Mouse (Mus musculus): ENCODE measurements around the gene Tnfrsf25. TPM values are rescaled to one million over a fixed set of nuclear protein-coding genes. Genes with fewer than 3 reads are reported as not detected.

Tnfrsf25 gene
- polyA plus RNA-seq, 1 experiment, result 7.0 TPM

- peak in 1 of 2 experiments; percentile 54 for DNase-seq (ENCODE audit: extremely low spot score in 1 of 2, low spot score in 1 of 2)
Observed at GRCm38 (mm10) chr4:152120311-152121182, 4.8 kb downstream of the Tnfrsf25 start.

DNA sequence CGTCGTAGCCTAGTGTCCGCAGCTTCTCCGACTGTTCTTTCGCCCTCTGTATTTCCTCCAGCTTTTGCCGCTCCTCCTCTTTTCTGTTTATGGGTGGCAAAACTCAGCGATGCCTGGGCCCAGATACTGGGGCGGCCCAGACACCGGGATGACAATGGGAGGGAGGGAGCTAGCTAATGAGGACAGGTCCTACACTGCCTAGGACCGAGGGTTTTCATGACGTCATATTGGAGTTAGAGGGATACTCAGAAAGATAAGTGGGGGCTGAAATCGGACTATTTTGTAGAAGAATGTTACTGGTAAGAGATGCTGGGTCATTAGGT lies 5.4 kb downstream of the Tnfrsf25 start:
- DNase-seq (ENCODE audit: extremely low spot score in 1 of 2, low spot score in 1 of 2), result no peak

DNA sequence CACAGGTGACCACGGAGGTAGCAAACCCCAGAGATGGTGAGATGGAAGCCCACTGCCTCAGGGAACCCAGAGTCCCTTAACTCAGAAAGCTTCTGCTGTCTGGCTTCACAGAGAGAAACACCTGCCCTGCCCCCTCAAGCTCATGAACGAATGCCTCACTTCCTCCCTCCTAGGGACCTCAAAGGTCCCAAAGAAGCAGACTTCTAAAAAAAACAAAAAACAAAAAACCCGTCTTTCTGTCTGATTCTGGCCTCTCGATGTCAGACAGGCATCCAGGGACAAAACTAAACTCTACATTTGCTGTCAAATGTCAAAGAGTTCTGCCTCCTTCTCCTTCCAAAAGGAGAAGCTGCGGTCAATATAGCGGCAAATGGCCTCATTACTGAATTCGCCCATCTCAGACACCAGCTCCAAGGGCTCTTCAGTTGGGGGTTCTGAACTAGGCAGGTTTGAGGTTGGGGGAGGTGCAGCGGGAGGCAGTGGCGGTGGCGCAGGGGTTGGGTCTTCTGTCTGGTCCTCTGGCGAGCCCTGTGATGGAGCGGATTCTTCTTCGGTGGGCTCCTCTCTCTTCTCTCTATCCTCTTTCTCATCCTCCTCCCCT lies 8.7 kb downstream of the Tnfrsf25 start:
- DNase-seq (ENCODE audit: extremely low spot score in 1 of 2, low spot score in 1 of 2), result no peak

- DNase-seq (ENCODE audit: extremely low spot score in 1 of 2, low spot score in 1 of 2), result peak in 1 of 2 experiments; percentile 43
Observed at GRCm38 (mm10) chr4:152125161-152126025, 9.7 kb downstream of the Tnfrsf25 start.

- DNase-seq (ENCODE audit: extremely low spot score in 1 of 2, low spot score in 1 of 2), result no peak
Observed at GRCm38 (mm10) chr4:152126026-152126920, 10.5 kb downstream of the Tnfrsf25 start.

DNA sequence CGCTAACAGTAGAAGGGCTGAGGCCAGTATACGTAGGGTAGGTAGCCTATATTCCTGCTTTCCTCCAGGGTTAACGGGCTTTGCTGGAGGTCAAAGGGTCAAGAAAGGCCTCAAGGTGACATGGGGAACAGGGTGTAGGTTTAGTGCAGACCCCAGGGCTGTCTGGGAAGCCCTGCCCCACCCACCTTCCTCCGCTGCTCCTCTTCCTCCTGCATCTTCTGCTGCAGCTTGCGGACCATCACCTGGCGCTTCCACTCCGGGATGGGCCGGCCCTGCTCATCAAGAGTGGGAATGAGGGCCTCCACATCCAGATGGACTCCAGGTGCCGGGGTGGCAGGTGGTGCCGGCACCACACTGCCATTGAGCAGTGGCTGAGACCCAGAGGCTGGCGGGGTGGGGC lies 12.2 kb downstream of the Tnfrsf25 start:
- no peak for DNase-seq (ENCODE audit: extremely low spot score in 1 of 2, low spot score in 1 of 2)

GRCm38 (mm10) chr4:152128784-152129183 lies 13.1 kb downstream of the Tnfrsf25 start:
- DNase-seq (ENCODE audit: extremely low spot score in 1 of 2, low spot score in 1 of 2), result no peak

DNA sequence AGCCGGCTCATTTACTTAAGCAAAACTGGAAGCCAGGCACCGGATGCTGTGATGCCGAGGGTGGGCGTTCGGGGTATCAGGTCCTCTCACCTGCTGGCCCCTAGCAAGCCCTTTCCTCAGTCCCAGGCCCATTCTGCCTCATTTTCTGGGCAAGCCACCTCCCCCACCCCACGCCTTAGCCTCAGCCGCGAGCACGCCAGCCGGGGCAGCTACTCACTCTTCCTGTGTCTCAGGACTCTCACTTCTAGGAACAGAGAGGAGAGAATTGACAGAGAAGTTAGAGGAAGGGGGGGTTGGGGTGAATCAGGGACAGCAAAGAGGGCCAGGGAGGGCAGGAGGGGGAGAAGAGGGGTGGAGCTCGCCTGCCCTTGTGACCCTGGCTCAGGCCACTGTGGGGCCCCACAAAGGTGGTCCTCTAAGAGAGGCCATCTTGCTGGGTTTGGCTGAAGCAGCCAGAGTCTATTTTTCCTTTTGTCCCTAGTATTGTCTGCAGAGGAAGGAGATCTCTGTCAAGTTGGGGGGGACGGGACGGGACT lies 13.7 kb downstream of the Tnfrsf25 start:
- no peak for DNase-seq (ENCODE audit: extremely low spot score in 1 of 2, low spot score in 1 of 2)

- DNase-seq (ENCODE audit: extremely low spot score in 1 of 2, low spot score in 1 of 2), result peak in 1 of 2 experiments; percentile 38
Observed at GRCm38 (mm10) chr4:152130771-152131653, 15.3 kb downstream of the Tnfrsf25 start.

GRCm38 (mm10) chr4:152131809-152132771 lies 16.4 kb downstream of the Tnfrsf25 start:
- DNase-seq (ENCODE audit: extremely low spot score in 1 of 2, low spot score in 1 of 2), result no peak

DNA sequence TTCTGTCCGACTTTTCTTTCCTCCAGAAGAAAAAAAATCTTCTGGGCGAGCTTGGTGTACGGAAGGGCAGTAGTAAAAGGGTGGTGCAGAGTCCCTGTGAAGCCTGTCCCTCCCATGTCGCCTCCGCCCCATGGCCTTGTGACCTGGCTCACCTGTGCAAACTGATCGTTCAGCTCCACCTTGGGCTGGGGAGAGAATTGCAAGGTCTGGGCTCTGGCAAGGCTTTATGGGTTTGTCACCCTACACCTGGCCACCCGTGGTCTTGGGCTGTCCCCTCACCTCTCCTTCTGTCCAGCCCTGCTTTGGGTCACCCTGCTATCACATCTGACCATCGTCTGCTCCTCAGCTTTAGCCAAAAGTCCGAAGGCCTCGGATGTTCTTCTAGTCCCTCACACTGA lies 17.0 kb downstream of the Tnfrsf25 start:
- no peak for DNase-seq (ENCODE audit: extremely low spot score in 1 of 2, low spot score in 1 of 2)

DNA sequence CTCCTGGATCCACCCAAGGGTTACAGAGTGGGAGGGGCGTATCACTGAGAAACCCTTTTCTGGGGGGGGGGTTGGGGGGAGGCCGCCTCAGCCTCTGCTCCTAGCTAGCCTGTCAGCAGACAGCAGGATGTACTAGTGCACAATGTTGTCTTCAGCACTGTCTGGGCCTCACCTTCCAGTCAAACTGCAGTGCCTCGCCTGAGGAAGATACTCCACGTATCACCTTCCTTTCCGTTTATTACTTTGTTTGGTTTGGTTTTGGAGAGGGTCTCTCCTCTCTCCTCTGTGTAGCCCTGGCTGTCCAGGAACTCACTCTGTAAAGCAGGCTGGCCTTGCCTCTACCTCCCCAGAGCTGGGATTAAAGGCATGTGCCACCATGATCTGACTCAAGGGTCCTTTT lies 17.5 kb downstream of the Tnfrsf25 start:
- DNase-seq (ENCODE audit: extremely low spot score in 1 of 2, low spot score in 1 of 2), result no peak

DNA sequence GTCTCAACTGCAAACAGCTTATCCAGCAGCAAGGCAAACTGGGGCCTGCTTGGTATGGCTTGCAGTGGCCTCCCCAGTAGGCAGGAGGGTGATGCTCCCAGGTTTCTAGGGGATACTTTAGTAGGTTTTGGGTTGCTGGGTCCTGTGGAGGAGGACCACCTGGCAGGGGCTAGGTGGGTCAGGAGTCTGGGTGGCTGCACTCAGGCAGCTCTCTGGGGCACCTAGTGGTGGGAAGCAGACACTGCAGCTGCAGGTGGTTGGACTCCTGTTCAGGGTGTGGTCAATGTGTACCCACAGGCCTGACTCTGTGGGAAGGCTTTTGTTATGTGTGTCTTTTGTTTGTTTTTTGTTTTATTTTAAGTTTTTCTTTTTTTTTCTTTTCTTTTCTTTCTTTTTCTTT lies 18.8 kb downstream of the Tnfrsf25 start:
- peak in 1 of 2 experiments; percentile 52 for DNase-seq (ENCODE audit: extremely low spot score in 1 of 2, low spot score in 1 of 2)

DNA sequence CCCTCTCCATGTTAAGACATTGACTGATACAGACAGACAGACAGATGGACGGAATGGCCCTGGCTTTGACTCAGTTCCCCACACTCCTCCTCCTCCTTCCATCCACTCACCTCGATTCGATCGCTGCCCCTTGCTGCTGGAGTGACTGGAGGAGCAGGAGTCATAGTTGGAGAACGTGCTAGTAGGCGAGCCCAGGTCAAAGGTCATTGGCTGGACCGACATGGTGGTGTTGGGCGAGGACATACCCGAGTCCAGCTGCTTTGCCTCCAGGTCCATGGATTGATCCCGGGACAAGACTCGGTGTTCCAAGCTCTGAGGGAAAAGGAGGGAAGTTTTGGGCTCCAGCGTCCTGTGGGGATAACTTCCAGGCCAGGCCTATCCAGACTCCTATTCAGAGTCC lies 19.6 kb downstream of the Tnfrsf25 start:
- no peak for DNase-seq (ENCODE audit: extremely low spot score in 1 of 2, low spot score in 1 of 2)

- peak in 1 of 2 experiments; percentile 46 for DNase-seq (ENCODE audit: extremely low spot score in 1 of 2, low spot score in 1 of 2)
Observed at GRCm38 (mm10) chr4:152136112-152136875, 20.6 kb downstream of the Tnfrsf25 start.

DNA sequence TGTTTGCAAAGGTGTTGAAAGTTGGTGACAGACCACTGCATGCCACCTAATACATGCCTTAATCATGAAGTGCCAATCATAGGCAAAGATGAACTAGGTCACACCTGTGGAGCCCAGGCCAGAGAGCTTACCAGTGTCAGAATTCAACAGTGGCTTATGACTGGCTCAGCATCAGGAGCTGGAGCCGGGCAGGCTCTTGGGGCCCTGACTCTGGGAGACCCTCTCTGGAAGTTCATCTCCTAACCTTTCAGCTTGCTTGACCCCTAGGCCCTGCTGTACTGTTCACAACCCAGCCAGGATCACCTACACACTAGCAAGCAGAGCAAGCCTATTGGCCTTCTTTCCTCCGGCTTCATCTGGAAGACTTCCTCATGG lies 21.1 kb downstream of the Tnfrsf25 start:
- DNase-seq (ENCODE audit: extremely low spot score in 1 of 2, low spot score in 1 of 2), result no peak

Measured in frontal cortex, adult 2 months (tissue).